Mouse (Mus musculus) embryo, embryonic 11.5 days (tissue): ENCODE data around the gene Hemgn.

Source experiments
- DNase-seq: peaks from one replicate; pipeline ENCODE4 v3.0.0-alpha.2; 2012; ENCODE audit warnings: low read depth, low spot score

The Hemgn gene

GRCm38 (mm10) chr4:46359539-46360253 lies 53.6 kb downstream of the Hemgn start:
- DNase-seq, result no peak

- DNase-seq, result no peak
Measured at GRCm38 (mm10) chr4:46356351-46357133, 56.8 kb downstream of the Hemgn start.

DNA sequence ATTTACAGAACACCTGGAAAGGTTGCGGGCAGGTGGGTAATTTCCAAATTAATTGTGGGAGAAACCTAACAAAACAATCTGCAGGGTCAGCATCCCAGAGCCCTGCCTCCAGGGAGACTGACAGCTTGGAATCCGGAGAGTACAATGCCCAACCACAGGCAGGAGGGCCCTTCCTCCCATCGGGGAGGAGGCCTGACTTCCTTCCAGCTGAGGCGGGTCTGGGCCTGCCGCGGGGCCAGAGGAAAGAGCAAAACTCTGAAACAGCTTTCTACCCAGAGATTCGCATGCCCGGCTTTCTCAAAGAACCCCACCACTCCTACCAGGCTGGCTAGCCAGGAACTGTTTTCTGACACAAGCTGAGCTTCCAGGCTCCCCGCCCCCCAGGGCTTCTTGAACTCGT lies 60.3 kb downstream of the Hemgn start:
- no peak for DNase-seq

- DNase-seq, result no peak
Measured at GRCm38 (mm10) chr4:46349530-46349929, 63.8 kb downstream of the Hemgn start.

GRCm38 (mm10) chr4:46348897-46349296 lies 64.4 kb downstream of the Hemgn start:
- DNase-seq, result no peak

- no peak for DNase-seq
Measured at GRCm38 (mm10) chr4:46347580-46348515, 65.5 kb downstream of the Hemgn start.

- no peak for DNase-seq
Measured at GRCm38 (mm10) chr4:46347141-46347540, 66.2 kb downstream of the Hemgn start.

GRCm38 (mm10) chr4:46346221-46346620 lies 67.1 kb downstream of the Hemgn start:
- DNase-seq, result no peak

DNA sequence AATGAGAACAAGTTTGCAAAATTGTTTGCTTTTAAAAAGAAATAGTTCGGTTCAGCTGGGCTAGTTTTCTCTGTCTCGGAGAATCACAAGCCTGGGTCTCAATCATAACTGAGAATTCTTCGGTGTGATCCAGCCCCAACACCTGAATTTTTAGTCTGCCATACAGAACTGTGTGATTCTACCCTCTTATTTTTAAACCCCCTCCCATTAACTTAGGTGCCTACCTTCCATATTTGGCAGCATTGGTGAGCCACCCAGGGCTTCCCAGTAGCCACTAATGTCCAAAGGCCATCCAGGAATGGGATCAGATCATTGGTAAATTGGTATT lies 67.6 kb downstream of the Hemgn start:
- no peak for DNase-seq

DNA sequence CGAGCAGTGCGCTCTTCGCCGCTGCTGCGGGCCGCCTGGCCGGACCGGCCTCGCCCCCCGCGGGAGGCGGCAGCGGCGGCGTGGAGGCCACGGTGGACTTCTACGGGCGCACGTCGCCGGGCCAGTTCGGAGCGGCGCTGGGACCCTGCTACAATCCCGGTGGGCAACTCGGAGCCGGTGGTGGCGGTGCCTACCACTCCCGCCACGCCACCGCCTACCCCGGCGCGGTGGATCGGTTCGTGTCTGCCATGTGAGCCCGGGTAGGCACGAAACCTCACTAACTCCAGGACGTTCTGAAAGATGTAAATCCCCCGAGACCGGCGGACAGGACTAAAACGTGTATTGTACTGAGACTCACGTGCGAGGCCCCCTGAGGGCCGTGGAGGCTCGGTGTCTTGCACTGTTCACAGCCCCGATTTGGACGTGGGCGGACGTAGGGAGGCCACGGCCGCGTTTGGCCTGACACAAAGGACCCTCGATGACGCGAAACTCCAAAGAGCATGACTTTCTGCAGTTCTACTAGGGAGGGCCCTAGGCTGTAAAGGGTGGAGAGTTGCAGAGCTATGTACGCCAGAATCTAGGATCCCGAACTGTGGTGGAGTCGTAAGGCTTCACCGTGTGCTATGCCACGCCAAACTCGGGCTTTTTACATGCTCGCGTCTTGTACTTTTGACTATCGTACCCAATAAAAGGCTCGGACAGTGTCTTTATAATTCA lies 68.1 kb downstream of the Hemgn start:
- DNase-seq, result no peak

DNA sequence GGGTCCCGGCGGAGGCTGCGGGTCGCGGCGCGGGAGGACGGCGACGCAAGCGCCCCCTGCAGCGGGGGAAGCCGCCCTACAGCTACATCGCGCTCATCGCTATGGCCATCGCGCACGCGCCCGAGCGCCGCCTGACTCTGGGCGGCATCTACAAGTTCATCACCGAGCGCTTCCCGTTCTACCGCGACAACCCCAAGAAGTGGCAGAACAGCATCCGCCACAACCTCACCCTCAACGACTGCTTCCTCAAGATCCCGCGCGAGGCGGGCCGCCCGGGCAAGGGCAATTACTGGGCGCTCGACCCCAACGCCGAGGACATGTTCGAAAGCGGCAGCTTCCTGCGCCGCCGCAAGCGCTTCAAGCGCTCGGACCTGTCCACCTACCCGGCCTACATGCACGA lies 69.0 kb downstream of the Hemgn start:
- no peak for DNase-seq
